Mouse (Mus musculus) heart, embryonic 13.5 days (tissue): Measurements from ENCODE around the gene Tgm1. TPM values are rescaled to one million over a fixed set of nuclear protein-coding genes. Genes with fewer than 3 reads are reported as not detected.

ENCODE experiments used
- ATAC-seq: fragments of 200-750 bp; cut with Nextera tagmentation; 2 replicates; pipeline ENCODE4 v1.8.0; 2017; ENCODE audit warnings: moderate TSS enrichment; ENCODE audit not compliant: insufficient number of reproducible peaks, low FRiP score, low TSS enrichment; ENCODE audit errors: extremely low read depth
- H3K27ac ChIP-seq: fragments of 300-500 bp; sonication (generic); replicated peaks from 2 replicates; pipeline ENCODE4 v1.5.1; 2015; ENCODE audit warnings: moderate library complexity, mild to moderate bottlenecking, inconsistent platforms
- H3K27me3 ChIP-seq: fragments of 300-500 bp; sonication (generic); replicated peaks from 2 replicates; pipeline ENCODE4 v1.6.1; 2015; ENCODE audit warnings: mild to moderate bottlenecking, inconsistent platforms
- H3K36me3 ChIP-seq: fragments of 300-500 bp; sonication (generic); 2 replicates; pipeline ENCODE4 v1.6.1; 2015; ENCODE audit warnings: mild to moderate bottlenecking, inconsistent platforms
- H3K4me1 ChIP-seq: fragments of 300-500 bp; sonication (generic); 2 replicates; pipeline ENCODE4 v1.6.1; 2015; ENCODE audit warnings: inconsistent platforms
- H3K4me2 ChIP-seq: fragments of 300-500 bp; sonication (generic); 2 replicates; pipeline ENCODE4 v1.6.1; 2015; ENCODE audit warnings: inconsistent platforms, mild to moderate bottlenecking, moderate library complexity
- H3K4me3 ChIP-seq: fragments of 300-500 bp; sonication (generic); 2 replicates; pipeline ENCODE4 v1.5.1; 2015; ENCODE audit warnings: moderate library complexity, mild to moderate bottlenecking, inconsistent platforms
- H3K9ac ChIP-seq: fragments of 300-500 bp; sonication (generic); 2 replicates; pipeline ENCODE4 v1.6.1; 2015; ENCODE audit warnings: inconsistent platforms, mild to moderate bottlenecking, moderate library complexity
- H3K9me3 ChIP-seq: fragments of 300-500 bp; sonication (generic); 2 replicates; pipeline ENCODE4 v1.6.1; 2016; ENCODE audit warnings: inconsistent platforms
- WGBS: fragments of 180-500 bp; shearing (Covaris S2); methylation state at CpG from one replicate; pipeline ENCODE4 v1.1.7; 2015; ENCODE audit warnings: mixed read lengths; 5-methylcytosine and 5-hydroxymethylcytosine counted together
- polyA plus RNA-seq: library from polyadenylated mRNA; unstranded; fragments of >200 nt; fragmentation: Nextera tagmentation; extraction: Ambion mirVana; gene quantifications from 2 replicates; pipeline ENCODE4 v1.2.1, GENCODE M21; 2015

Tgm1 gene
- polyA plus RNA-seq, 1 experiment from 2014 or later = 0.25 TPM

DNA sequence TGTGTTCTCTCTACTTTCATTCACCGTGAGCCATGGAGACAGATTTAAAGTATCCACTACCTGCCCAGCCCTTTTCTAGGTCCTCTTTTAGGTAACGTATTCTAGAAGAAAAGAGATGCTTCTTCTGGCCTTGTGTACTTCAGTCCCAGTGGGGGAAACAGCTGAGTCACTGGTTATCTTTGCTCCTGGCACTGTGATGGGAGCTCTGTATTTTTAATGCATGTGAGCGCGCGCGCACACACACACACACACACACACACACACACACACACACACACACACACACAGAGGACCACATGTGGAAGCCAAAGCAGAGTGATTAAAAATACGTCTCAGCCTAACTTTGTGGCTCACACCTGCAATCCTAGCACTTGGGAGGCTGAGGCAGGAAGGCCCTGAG, 9.7 kb upstream of the Tgm1 start:
- Histone ChIP-seq H3K36me3 (peaks cover 21% of the 10 kb centered on the region), H3K27me3 (0 out of 2 replicates have a peak, but pooled peaks cover 9% of the 10 kb centered on the region), H3K9me3 (no peaks in the 10 kb centered on the region), H3K4me2 (no peak overlapping the region), H3K9ac (no peak overlapping the region), H3K27ac (no peak overlapping the region), H3K4me3 (no peak overlapping the region), H3K4me1 (peaks cover 17% of the 10 kb centered on the region)
- no peak for ATAC-seq
- 91% methylated on average over 7 of the region's 7 CpGs for WGBS

DNA sequence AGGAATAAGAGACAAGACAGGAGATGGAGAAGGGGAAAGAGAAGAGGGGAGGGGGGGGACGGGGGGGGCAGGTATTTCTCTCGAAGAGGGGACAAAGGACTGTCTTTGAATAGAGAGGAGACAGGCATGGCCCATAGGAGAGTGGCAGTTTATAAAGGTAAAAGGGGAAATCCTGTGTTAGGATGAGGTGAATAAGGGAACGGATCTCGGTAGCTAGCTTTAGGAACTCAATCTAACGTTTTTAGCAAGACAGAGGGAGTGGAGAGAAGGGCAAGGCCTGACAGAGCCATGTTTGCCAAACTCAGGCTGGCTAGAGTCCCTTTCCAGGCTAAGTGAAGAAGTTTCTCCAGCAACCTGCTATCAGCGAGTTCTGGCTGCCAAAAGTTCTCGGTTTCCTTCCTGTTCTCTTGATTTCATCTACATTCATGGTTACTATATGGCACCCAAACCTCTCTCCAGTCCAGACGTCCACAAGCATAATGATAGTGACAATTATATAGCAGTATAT, 8.8 kb upstream of the Tgm1 start:
- peak overlapping the region; percentile 92 for H3K4me3 ChIP-seq
- H3K27me3 ChIP-seq = 0 out of 2 replicates have a peak, but pooled peaks cover 5% of the 10 kb centered on the region
- peaks cover 28% of the 10 kb centered on the region for H3K36me3 ChIP-seq
- no peaks in the 10 kb centered on the region for H3K9me3 ChIP-seq
- no peak for ATAC-seq
- H3K4me1 ChIP-seq = peaks cover 17% of the 10 kb centered on the region
- H3K4me2 ChIP-seq = peak overlapping the region; percentile 85
- peak overlapping the region; percentile 90 for H3K9ac ChIP-seq
- H3K27ac ChIP-seq = peak overlapping the region; percentile 83; the same call in 1 of the 2 replicates
- 48% methylated on average over 8 of the region's 8 CpGs for WGBS

DNA sequence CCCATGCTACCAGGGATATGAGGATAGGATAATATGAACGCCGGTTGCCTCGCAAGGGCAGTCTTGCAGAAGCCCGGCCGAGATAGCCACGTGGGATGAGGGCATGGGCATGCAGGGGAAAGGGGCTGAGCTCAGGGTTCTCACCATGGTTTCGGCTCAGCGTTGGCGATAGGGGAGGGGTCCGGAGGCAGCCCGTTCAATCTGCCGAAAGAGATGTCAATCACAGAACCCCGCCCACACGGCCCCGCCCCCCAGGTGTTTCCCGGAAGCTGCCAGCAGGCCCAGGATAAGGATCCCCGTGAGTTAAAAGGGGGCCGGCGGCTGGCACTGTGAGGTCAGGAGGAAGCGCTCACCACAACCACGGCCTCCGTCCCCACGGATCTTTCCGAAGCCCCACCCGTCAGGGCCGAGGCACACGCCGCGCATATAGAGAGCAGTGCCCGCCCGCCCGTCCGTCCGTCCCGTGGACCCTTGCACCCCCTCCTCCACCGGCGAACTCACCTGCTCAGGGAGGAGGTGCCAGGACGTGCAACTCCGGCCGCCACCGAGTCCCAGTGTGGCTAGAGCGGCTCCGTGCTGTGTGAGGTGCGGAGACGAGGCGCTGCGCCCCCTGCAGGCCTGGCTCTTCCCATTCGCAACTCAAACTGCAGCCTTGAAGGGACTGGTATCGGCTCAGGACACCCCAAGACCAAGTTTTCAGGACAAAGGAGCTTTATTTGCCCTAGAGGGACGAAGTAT, 8.1 kb upstream of the Tgm1 start, which contains the start of gene Rabggta:
Gene Rabggta (minus strand): TSS at position 564 of the 738 bp plus-strand sequence.
- peak within 1 kb of the TSS; percentile 85 for H3K4me2 ChIP-seq
- peak; percentile 82 for ATAC-seq
- H3K4me3 ChIP-seq = peak within 1 kb of the TSS; percentile 92
- H3K9ac ChIP-seq = peak within 1 kb of the TSS; percentile 90
- WGBS = under 1% methylated on average over 50 of the region's 50 CpGs
- H3K27me3 ChIP-seq = no peaks in the 10 kb centered on the region
- H3K27ac ChIP-seq = peak within 1 kb of the TSS; percentile 83
- H3K9me3 ChIP-seq = no peaks in the 10 kb centered on the region
- H3K36me3 ChIP-seq = peaks cover 34% of the 10 kb centered on the region
- H3K4me1 ChIP-seq = peaks cover 17% of the 10 kb centered on the region

DNA sequence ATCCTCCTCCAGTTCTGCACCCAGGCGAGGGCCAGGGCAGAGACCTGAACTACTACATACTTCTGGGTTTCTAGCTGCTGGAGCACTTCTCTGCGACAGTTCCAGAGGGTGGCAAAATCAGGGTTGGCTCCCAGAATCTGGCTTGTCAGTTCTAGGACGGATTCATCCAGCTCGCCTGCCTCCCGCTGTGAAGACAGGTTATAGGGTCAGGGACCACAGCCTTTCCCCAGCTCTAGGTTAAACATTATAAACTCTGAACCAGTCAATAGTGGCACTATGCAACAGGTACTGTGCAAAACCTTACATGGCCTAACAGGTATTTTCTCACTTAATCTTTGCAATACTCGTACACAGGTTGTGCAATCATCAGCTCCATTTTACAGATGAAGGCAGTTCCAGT, 7.3 kb upstream of the Tgm1 start:
- Histone ChIP-seq H3K9ac (peak overlapping the region; percentile 90), H3K4me1 (peaks cover 17% of the 10 kb centered on the region), H3K36me3 (peaks cover 41% of the 10 kb centered on the region), H3K27me3 (no peaks in the 10 kb centered on the region), H3K9me3 (no peaks in the 10 kb centered on the region), H3K27ac (peak overlapping the region; percentile 83; the same call in 1 of the 2 replicates), H3K4me3 (peak overlapping the region; percentile 92), H3K4me2 (peak overlapping the region; percentile 85)
- 80% methylated on average over 6 of the region's 6 CpGs for WGBS
- no peak for ATAC-seq

DNA sequence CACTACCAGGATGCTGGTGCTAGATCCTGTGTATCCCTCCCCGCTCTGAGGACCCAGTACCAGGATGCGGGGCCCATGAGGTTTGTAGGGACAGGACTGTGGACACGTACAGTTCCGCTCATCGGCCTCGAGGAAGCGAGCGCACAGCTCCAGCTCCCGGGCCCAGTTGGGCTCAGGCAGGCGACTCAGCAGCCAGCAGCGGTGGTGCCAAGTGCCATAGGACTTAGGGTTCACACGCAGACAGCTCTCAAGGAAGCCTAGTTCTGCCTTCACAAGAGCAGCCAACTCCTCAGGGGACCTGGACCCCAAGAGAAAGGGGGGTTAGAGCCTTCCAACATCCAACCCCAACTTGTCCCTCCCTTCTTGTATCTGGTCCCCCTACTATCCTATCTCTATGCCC, 6.9 kb upstream of the Tgm1 start:
- H3K4me2 ChIP-seq = 0 out of 2 replicates have a peak overlapping the region, but pooled peaks have one; percentile 85
- WGBS = 92% methylated on average over 12 of the region's 12 CpGs

DNA sequence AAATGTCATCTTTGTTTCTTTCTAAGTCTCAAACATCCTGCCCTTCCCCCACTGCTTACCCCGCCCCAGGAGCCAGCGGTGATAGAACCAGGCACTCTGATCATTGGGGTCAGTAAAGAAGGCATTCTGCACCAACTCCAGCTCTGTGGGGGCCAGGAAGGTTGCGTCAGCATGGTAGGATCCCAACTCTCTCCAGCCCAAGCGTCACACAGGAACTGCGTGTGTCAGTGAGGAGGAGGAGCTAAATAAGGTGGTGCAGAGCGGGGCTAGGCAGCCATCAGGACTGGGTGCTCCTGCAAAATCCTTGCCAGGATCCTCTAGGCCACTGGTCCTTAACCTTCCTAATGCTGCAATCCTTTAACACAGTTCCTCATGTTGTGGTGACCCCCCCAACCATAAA, 6.0 kb upstream of the Tgm1 start:
- Histone ChIP-seq H3K9me3 (no peaks in the 10 kb centered on the region), H3K4me1 (peaks cover 14% of the 10 kb centered on the region), H3K4me2 (no peak overlapping the region), H3K36me3 (peaks cover 43% of the 10 kb centered on the region), H3K4me3 (no peak overlapping the region), H3K9ac (no peak overlapping the region), H3K27me3 (0 out of 2 replicates have a peak, but pooled peaks cover 3% of the 10 kb centered on the region), H3K27ac (no peak overlapping the region)
- WGBS = 77% methylated on average over 6 of the region's 6 CpGs
- no peak for ATAC-seq

More for the DNA sequence above, 6.9 kb upstream of the Tgm1 start:
- Histone ChIP-seq H3K27me3 (no peaks in the 10 kb centered on the region), H3K4me3 (no peak overlapping the region), H3K9me3 (no peaks in the 10 kb centered on the region), H3K9ac (no peak overlapping the region), H3K36me3 (peaks cover 43% of the 10 kb centered on the region), H3K27ac (no peak overlapping the region), H3K4me1 (peaks cover 17% of the 10 kb centered on the region)
- no peak for ATAC-seq

DNA sequence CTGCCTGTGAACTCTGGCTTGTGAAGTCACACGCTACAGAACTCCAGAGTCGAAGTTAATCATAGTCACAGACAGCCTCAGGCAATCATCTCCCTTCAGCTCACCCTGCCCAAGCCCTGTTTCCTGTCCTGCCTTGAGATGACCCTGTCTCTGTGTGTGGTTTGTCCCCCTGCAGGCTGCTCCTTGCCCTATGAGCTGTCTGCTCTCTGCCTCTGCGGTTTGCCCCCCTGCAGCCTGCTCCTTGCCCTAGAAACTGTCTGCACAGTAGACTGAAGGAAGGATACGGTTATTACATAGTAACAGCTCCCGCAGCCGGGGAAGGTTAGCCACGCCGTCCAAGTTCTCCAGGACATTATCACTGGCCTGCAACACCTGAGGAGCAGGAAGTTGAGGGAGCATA, 3.2 kb upstream of the Tgm1 start:
- peaks cover 43% of the 10 kb centered on the region for H3K36me3 ChIP-seq
- H3K9me3 ChIP-seq = no peaks in the 10 kb centered on the region
- no peak for ATAC-seq
- H3K27me3 ChIP-seq = peaks cover 28% of the 10 kb centered on the region
- H3K4me1 ChIP-seq = peaks cover 19% of the 10 kb centered on the region
- WGBS = 83% methylated on average over 8 of the region's 8 CpGs
- H3K4me3 ChIP-seq = no peak overlapping the region
- no peak overlapping the region for H3K9ac ChIP-seq
- no peak overlapping the region for H3K27ac ChIP-seq
- no peak overlapping the region for H3K4me2 ChIP-seq

DNA sequence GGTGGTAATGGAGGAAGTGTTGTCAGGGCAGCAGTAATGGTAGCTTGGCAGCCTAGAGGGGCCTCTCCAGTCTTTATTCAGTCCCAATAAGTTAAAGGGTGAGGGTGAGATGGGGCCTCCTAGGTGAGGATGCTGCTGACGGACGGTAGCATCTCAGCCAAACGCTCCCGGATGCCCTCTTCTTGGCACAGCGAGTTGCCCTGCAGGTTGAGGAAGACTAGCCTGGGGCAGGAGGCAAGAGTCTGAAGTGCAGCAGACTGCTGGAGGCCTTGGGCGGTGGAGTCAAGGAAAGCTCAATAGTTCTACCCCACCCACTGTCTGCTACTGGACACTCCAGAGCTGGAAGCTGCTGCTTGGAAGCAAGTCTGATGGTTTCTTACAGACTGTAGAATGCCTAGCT, 2.5 kb upstream of the Tgm1 start:
- no peak overlapping the region for H3K9ac ChIP-seq

DNA sequence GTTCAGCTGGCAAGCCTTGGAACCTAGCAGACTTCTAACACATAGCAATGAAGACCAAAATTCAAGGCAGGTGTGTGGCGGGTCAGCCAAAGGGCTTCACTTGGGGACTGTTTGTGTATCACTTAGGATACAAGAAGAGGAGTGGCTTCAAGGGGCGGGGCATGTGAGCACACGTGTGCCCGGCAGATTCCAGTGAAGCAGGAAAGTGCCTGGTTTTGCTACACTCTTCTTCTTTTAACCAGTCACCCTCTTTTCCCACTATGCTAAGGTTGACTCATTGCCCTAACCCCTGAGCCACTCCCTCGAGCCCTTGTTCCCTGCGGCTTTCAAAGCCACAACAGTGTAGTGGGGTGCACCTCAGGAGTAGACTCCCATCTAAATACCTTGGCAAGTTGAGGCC, 1.2 kb upstream of the Tgm1 start:
- Histone ChIP-seq H3K4me3 (no peak overlapping the region), H3K27me3 (peaks cover 37% of the 10 kb centered on the region), H3K9ac (no peak overlapping the region), H3K36me3 (peaks cover 37% of the 10 kb centered on the region), H3K4me1 (peaks cover 13% of the 10 kb centered on the region), H3K27ac (no peak overlapping the region), H3K4me2 (no peak overlapping the region), H3K9me3 (no peaks in the 10 kb centered on the region)
- WGBS = 39% methylated on average over 6 of the region's 6 CpGs
- no peak for ATAC-seq

More for the DNA sequence above, 2.5 kb upstream of the Tgm1 start:
- Histone ChIP-seq H3K9me3 (no peaks in the 10 kb centered on the region), H3K4me1 (peaks cover 17% of the 10 kb centered on the region), H3K4me3 (no peak overlapping the region), H3K36me3 (peaks cover 43% of the 10 kb centered on the region), H3K4me2 (no peak overlapping the region), H3K27ac (no peak overlapping the region), H3K27me3 (peaks cover 34% of the 10 kb centered on the region)
- no peak for ATAC-seq
- WGBS = 92% methylated on average over 6 of the region's 6 CpGs

DNA sequence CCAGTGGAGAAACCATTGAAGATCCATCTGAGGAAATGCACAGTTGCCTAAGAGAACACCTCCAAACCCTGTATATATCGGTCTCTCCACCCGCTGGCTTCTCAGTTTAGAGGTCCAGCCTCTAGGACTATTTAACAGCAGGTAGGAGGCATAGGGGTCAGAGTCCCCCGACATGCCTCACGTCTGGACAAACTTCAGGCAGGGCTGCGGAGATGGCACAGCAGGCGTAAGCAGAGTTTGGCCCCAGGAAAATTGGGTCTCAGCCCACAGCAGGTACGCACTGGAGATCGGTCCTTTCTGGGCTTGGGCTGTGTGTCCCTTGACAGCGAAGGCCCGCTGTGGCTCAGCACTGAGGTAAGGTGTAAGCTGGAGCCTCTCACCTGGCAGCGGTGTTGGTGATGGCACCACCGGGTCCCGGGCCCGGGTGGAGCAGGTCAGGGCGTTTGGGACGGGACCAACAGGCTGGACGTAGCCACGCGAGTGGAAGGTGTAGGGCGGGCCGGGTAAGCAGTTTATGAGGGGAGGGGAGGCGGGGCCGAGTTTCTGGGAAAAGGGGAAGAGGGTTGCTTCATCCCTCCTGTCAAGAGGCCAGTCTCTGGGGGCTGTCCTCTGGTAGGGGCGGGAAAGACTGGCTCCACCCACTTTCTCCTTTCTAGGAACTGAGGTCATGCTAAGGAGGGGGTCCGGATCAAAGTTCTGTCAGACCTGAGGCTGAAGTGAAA, 558 bp downstream of the Tgm1 start:
- H3K9ac ChIP-seq = peak overlapping the region; percentile 58
- WGBS = 16% methylated on average over 25 of the region's 25 CpGs
- H3K36me3 ChIP-seq = peaks cover 20% of the 10 kb centered on the region
- H3K27ac ChIP-seq = no peak overlapping the region
- no peak for ATAC-seq
- peak overlapping the region; percentile 66 for H3K4me2 ChIP-seq
- H3K27me3 ChIP-seq = peaks cover 37% of the 10 kb centered on the region
- peak overlapping the region; percentile 39 for H3K4me3 ChIP-seq
- no peaks in the 10 kb centered on the region for H3K9me3 ChIP-seq
- peaks cover 13% of the 10 kb centered on the region for H3K4me1 ChIP-seq

DNA sequence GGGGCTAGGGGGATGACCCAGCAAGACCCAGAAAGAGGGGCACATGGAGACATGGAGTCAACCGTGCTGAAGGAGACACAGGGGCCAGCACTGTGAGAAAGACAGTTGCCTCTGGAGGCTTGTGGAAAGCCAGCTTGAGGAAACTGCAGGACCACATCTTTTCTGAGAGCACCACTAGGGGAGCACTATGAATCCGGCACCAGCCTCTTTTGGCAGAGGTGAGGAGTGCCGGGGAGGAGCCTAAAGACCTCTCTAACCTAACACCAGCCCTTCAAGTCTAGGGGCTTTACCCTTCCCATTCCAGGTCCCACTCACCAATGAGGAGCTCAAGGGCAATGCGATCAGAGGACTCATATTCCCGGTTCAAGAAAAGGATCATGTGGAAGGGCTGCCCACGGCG, 1.9 kb downstream of the Tgm1 start:
- Histone ChIP-seq H3K4me1 (peaks cover 13% of the 10 kb centered on the region), H3K27me3 (peaks cover 37% of the 10 kb centered on the region), H3K36me3 (peaks cover 8% of the 10 kb centered on the region), H3K9me3 (no peaks in the 10 kb centered on the region), H3K9ac (no peak overlapping the region), H3K4me2 (no peak overlapping the region), H3K27ac (no peak overlapping the region), H3K4me3 (no peak overlapping the region)
- 67% methylated on average over 7 of the region's 7 CpGs for WGBS
- ATAC-seq = no peak
